Mouse (Mus musculus) ES-Bruce4 (cell line): ENCODE measurements around the gene Clip1. TPM values are rescaled to one million over a fixed set of nuclear protein-coding genes. Genes with fewer than 3 reads are reported as not detected.

ENCODE experiments used
- H3K27ac ChIP-seq: 2 replicates; pipeline ENCODE4 v1.5.1; 2012; ENCODE audit warnings: low read length, inconsistent platforms; ENCODE audit not compliant: insufficient read depth
- H3K27me3 ChIP-seq: 2 replicates; pipeline ENCODE4 v1.6.1; 2012; ENCODE audit warnings: mild to moderate bottlenecking, low read length, inconsistent platforms; ENCODE audit not compliant: control insufficient read depth, poor library complexity, insufficient read depth, severe bottlenecking
- H3K36me3 ChIP-seq: 2 replicates; pipeline ENCODE4 v1.6.1; 2012; ENCODE audit warnings: inconsistent platforms, mild to moderate bottlenecking, low read length, moderate library complexity; ENCODE audit not compliant: control insufficient read depth, poor library complexity, insufficient read depth, severe bottlenecking
- H3K4me1 ChIP-seq: one replicate; pipeline ENCODE4 v1.8.1; 2011; ENCODE audit warnings: low read length; ENCODE audit not compliant: control insufficient read depth, insufficient read depth
- H3K4me3 ChIP-seq: 2 replicates; pipeline ENCODE4 v1.5.1; 2011; ENCODE audit warnings: low read depth, mild to moderate bottlenecking, low read length
- H3K9ac ChIP-seq: 2 replicates; pipeline ENCODE4 v1.6.1; 2012; ENCODE audit warnings: low read depth, mild to moderate bottlenecking, inconsistent platforms; ENCODE audit not compliant: poor library complexity, severe bottlenecking
- H3K9me3 ChIP-seq: replicated peaks from 2 replicates; pipeline ENCODE4 v1.6.1; 2012; ENCODE audit warnings: mild to moderate bottlenecking, low read length, inconsistent platforms; ENCODE audit not compliant: control insufficient read depth, poor library complexity, insufficient read depth, severe bottlenecking
- CTCF ChIP-seq: IDR thresholded peaks from one replicate; pipeline ENCODE4 v1.8.1; 2011; ENCODE audit warnings: low read depth, low read length
- EP300 ChIP-seq: IDR thresholded peaks from 2 replicates; pipeline ENCODE4 v1.6.1; 2011; ENCODE audit warnings: low read depth, low read length; ENCODE audit not compliant: insufficient read depth
- POLR2A ChIP-seq: IDR thresholded peaks from one replicate; pipeline ENCODE4 v1.8.1; 2011; ENCODE audit warnings: low read length; ENCODE audit not compliant: insufficient read depth
- polyA plus RNA-seq: library from polyadenylated mRNA; stranded (reverse); fragments of >200 nt; gene quantifications from 2 replicates; pipeline ENCODE4 v1.2.4, GENCODE M21; 2011; ENCODE audit warnings: low read depth; ENCODE audit not compliant: missing spikeins, insufficient read depth, insufficient read length

Gene Clip1
- polyA plus RNA-seq, 1 experiment = 42.2 TPM

DNA sequence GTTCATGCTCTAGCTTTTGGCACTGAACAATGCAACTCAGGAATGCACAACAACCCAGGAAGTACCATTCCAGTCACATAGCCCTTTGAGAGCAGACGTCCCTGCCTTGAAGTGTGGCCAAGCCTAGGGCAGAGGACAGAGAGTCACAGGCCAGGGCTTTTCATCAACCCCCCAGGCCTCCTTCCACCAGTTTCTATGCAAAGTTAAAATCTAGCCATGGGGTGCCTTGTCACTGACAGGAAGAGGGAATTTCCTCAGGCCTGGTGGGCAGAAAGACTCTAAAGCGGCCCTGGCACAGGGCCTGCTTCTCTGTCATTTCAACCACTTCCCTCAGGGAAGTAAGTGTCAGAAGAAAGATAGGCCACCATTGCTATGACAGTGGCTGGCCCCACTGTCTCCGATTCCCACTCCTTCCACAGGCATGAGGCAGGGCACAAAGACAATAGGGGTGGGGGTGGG is 77.2 kb downstream of the Clip1 start:
- Histone ChIP-seq H3K4me3 (no peak overlapping the region), H3K27ac (no peak overlapping the region), H3K9ac (no peak overlapping the region), H3K36me3 (no peaks in the 10 kb centered on the region), H3K27me3 (no peaks in the 10 kb centered on the region), H3K9me3 (no peaks in the 10 kb centered on the region), H3K4me1 (no peaks in the 10 kb centered on the region)
- TF ChIP-seq CTCF (no peak), POLR2A (no peak), EP300 (no peak)

GRCm38 (mm10) chr5:123603496-123603895 is 80.9 kb downstream of the Clip1 start:
- Histone ChIP-seq H3K4me3 (no peak overlapping the region), H3K27me3 (no peaks in the 10 kb centered on the region), H3K9me3 (no peaks in the 10 kb centered on the region), H3K27ac (no peak overlapping the region), H3K4me1 (no peaks in the 10 kb centered on the region), H3K36me3 (no peaks in the 10 kb centered on the region), H3K9ac (no peak overlapping the region)
- no peak for TF ChIP-seq CTCF
- no peak for TF ChIP-seq EP300
- TF ChIP-seq POLR2A = no peak

- Histone ChIP-seq H3K27ac (no peak overlapping the region), H3K27me3 (no peaks in the 10 kb centered on the region), H3K9me3 (no peaks in the 10 kb centered on the region), H3K4me3 (no peak overlapping the region), H3K36me3 (no peaks in the 10 kb centered on the region), H3K4me1 (no peaks in the 10 kb centered on the region), H3K9ac (no peak overlapping the region)
- TF ChIP-seq CTCF = no peak
- TF ChIP-seq POLR2A = no peak
These were observed 82.2 kb downstream of the Clip1 start for GRCm38 (mm10) chr5:123602174-123602573.

GRCm38 (mm10) chr5:123599319-123599718 is 85.1 kb downstream of the Clip1 start:
- Histone ChIP-seq H3K36me3 (no peaks in the 10 kb centered on the region), H3K27ac (no peak overlapping the region)
- TF ChIP-seq CTCF (no peak), POLR2A (no peak), EP300 (no peak)

GRCm38 (mm10) chr5:123593622-123594280 is 90.7 kb downstream of the Clip1 start:
- H3K36me3 ChIP-seq = no peaks in the 10 kb centered on the region

More at GRCm38 (mm10) chr5:123599319-123599718, 85.1 kb downstream of the Clip1 start:
- Histone ChIP-seq H3K9me3 (no peaks in the 10 kb centered on the region), H3K4me3 (no peak overlapping the region), H3K27me3 (no peaks in the 10 kb centered on the region), H3K9ac (no peak overlapping the region), H3K4me1 (no peaks in the 10 kb centered on the region)

DNA sequence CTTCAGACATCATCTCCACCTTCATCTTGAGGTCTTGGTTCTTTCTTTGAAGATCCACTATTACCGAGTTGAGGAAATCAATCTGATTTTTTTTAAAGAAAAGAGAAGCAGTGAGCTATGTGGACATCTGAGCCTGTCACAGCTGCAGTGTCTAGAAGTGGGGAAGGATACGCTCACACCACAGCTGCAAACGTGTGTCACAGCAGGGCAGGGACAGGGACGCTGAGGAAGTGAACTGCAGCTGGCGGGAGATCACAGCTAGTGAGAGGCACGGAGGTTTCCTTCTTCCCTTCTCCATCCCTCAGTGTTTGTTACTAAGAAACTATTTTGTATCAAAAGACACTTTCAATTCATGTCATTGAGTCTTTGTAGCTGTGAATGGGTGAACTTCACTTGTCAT is 104.4 kb downstream of the Clip1 start:
- Histone ChIP-seq H3K27ac (no peak overlapping the region), H3K9me3 (no peaks in the 10 kb centered on the region), H3K4me1 (peaks cover 3% of the 10 kb centered on the region), H3K36me3 (no peaks in the 10 kb centered on the region), H3K4me3 (no peak overlapping the region), H3K9ac (no peak overlapping the region), H3K27me3 (no peaks in the 10 kb centered on the region)
- TF ChIP-seq EP300 (no peak), POLR2A (no peak), CTCF (no peak)

More at GRCm38 (mm10) chr5:123593622-123594280, 90.7 kb downstream of the Clip1 start:
- no peak for TF ChIP-seq CTCF
- no peak for TF ChIP-seq POLR2A
- no peak for TF ChIP-seq EP300
- Histone ChIP-seq H3K27me3 (no peaks in the 10 kb centered on the region), H3K4me1 (no peaks in the 10 kb centered on the region), H3K9ac (no peak overlapping the region), H3K4me3 (no peak overlapping the region), H3K27ac (no peak overlapping the region), H3K9me3 (no peaks in the 10 kb centered on the region)
